Mouse (Mus musculus): ENCODE measurements at regions not wholly inside any gene's neighbourhood (a gene's known extent, or its start where the extent isn't known, plus 50 kb on each side); places are given as distances from the start of the nearest gene placed in this dataset.

GRCm38 (mm10) chr2:79548039-79548600 is 87.0 kb upstream of the Itprid2 start:
- Histone ChIP-seq H3K36me3 (ENCODE audit: control insufficient read depth, insufficient read depth) (no peaks in the 10 kb centered on the region), H3K27me3 (ENCODE audit: control insufficient read depth, insufficient read depth, insufficient read length) (no peaks in the 10 kb centered on the region), H3K79me2 (ENCODE audit: control insufficient read depth, insufficient read depth) (no peaks in the 10 kb centered on the region), H3K79me3 (ENCODE audit: low read depth) (no peaks in the 10 kb centered on the region), H3K4me3 (ENCODE audit: insufficient read depth, poor library complexity, severe bottlenecking) (no peak overlapping the region), H3ac (ENCODE audit: control insufficient read depth, insufficient read length, low read depth) (no peak overlapping the region)
- TF ChIP-seq MYOG (IDR thresholded peaks at IDR 0.05; ENCODE audit: control insufficient read depth, extremely low read depth, insufficient read length): no peak
- no peak for TF ChIP-seq CEBPB (IDR thresholded peaks at IDR 0.05; ENCODE audit: low read depth)
- TF ChIP-seq USF1 (IDR thresholded peaks at IDR 0.05; ENCODE audit: low read depth): no peak
- TF ChIP-seq CTCF (IDR thresholded peaks at IDR 0.05; ENCODE audit: control insufficient read depth, insufficient read depth, insufficient read length): no peak
- TF ChIP-seq FOSL1 (IDR thresholded peaks at IDR 0.05; ENCODE audit: insufficient read depth, low read length, poor library complexity, severe bottlenecking): no peak
- peak; percentile 91 for TF ChIP-seq MYOD1 (IDR thresholded peaks at IDR 0.05; ENCODE audit: control insufficient read depth, insufficient read length, low read depth)
- peak; percentile 51 for TF ChIP-seq MAX (IDR thresholded peaks at IDR 0.05)

GRCm38 (mm10) chr2:79549781-79550180 is 85.4 kb upstream of the Itprid2 start:
- no peaks in the 10 kb centered on the region for H3K36me3 ChIP-seq (ENCODE audit: control insufficient read depth, insufficient read depth)
- TF ChIP-seq CTCF (IDR thresholded peaks at IDR 0.05; ENCODE audit: control insufficient read depth, insufficient read depth, insufficient read length) (no peak), USF1 (IDR thresholded peaks at IDR 0.05; ENCODE audit: low read depth) (no peak), MYOD1 (IDR thresholded peaks at IDR 0.05; ENCODE audit: control insufficient read depth, insufficient read length, low read depth) (no peak), MAX (IDR thresholded peaks at IDR 0.05) (no peak), FOSL1 (IDR thresholded peaks at IDR 0.05; ENCODE audit: insufficient read depth, low read length, poor library complexity, severe bottlenecking) (no peak), CEBPB (IDR thresholded peaks at IDR 0.05; ENCODE audit: low read depth) (no peak), MYOG (IDR thresholded peaks at IDR 0.05; ENCODE audit: control insufficient read depth, extremely low read depth, insufficient read length) (no peak)

GRCm38 (mm10) chr2:79550432-79550831 is 84.7 kb upstream of the Itprid2 start:
- Histone ChIP-seq H3ac (ENCODE audit: control insufficient read depth, insufficient read length, low read depth) (no peak overlapping the region), H3K79me3 (ENCODE audit: low read depth) (no peaks in the 10 kb centered on the region), H3K4me3 (ENCODE audit: insufficient read depth, poor library complexity, severe bottlenecking) (no peak overlapping the region), H3K36me3 (ENCODE audit: control insufficient read depth, insufficient read depth) (no peaks in the 10 kb centered on the region), H3K79me2 (ENCODE audit: control insufficient read depth, insufficient read depth) (no peaks in the 10 kb centered on the region), H3K27me3 (ENCODE audit: control insufficient read depth, insufficient read depth, insufficient read length) (no peaks in the 10 kb centered on the region)
- TF ChIP-seq USF1 (IDR thresholded peaks at IDR 0.05; ENCODE audit: low read depth) (no peak), FOSL1 (IDR thresholded peaks at IDR 0.05; ENCODE audit: insufficient read depth, low read length, poor library complexity, severe bottlenecking) (no peak), MYOD1 (IDR thresholded peaks at IDR 0.05; ENCODE audit: control insufficient read depth, insufficient read length, low read depth) (no peak), MAX (IDR thresholded peaks at IDR 0.05) (no peak), CEBPB (IDR thresholded peaks at IDR 0.05; ENCODE audit: low read depth) (no peak), CTCF (IDR thresholded peaks at IDR 0.05; ENCODE audit: control insufficient read depth, insufficient read depth, insufficient read length) (no peak), MYOG (IDR thresholded peaks at IDR 0.05; ENCODE audit: control insufficient read depth, extremely low read depth, insufficient read length) (no peak)

More at GRCm38 (mm10) chr2:79549781-79550180, 85.4 kb upstream of the Itprid2 start:
- no peak overlapping the region for H3ac ChIP-seq (ENCODE audit: control insufficient read depth, insufficient read length, low read depth)
- no peaks in the 10 kb centered on the region for H3K79me2 ChIP-seq (ENCODE audit: control insufficient read depth, insufficient read depth)
- no peak overlapping the region for H3K4me3 ChIP-seq (ENCODE audit: insufficient read depth, poor library complexity, severe bottlenecking)
- no peaks in the 10 kb centered on the region for H3K27me3 ChIP-seq (ENCODE audit: control insufficient read depth, insufficient read depth, insufficient read length)
- no peaks in the 10 kb centered on the region for H3K79me3 ChIP-seq (ENCODE audit: low read depth)

GRCm38 (mm10) chr2:79552481-79552880 is 82.7 kb upstream of the Itprid2 start:
- Histone ChIP-seq H3K79me3 (ENCODE audit: low read depth) (no peaks in the 10 kb centered on the region), H3ac (ENCODE audit: control insufficient read depth, insufficient read length, low read depth) (no peak overlapping the region), H3K79me2 (ENCODE audit: control insufficient read depth, insufficient read depth) (no peaks in the 10 kb centered on the region), H3K4me3 (ENCODE audit: insufficient read depth, poor library complexity, severe bottlenecking) (no peak overlapping the region), H3K36me3 (ENCODE audit: control insufficient read depth, insufficient read depth) (no peaks in the 10 kb centered on the region), H3K27me3 (ENCODE audit: control insufficient read depth, insufficient read depth, insufficient read length) (no peaks in the 10 kb centered on the region)
- no peak for TF ChIP-seq MYOG (IDR thresholded peaks at IDR 0.05; ENCODE audit: control insufficient read depth, extremely low read depth, insufficient read length)

GRCm38 (mm10) chr2:79555395-79555794 is 79.8 kb upstream of the Itprid2 start:
- Histone ChIP-seq H3K79me3 (ENCODE audit: low read depth) (no peaks in the 10 kb centered on the region), H3K79me2 (ENCODE audit: control insufficient read depth, insufficient read depth) (no peaks in the 10 kb centered on the region), H3ac (ENCODE audit: control insufficient read depth, insufficient read length, low read depth) (no peak overlapping the region), H3K4me3 (ENCODE audit: insufficient read depth, poor library complexity, severe bottlenecking) (no peak overlapping the region), H3K36me3 (ENCODE audit: control insufficient read depth, insufficient read depth) (no peaks in the 10 kb centered on the region), H3K27me3 (ENCODE audit: control insufficient read depth, insufficient read depth, insufficient read length) (no peaks in the 10 kb centered on the region)
- TF ChIP-seq USF1 (IDR thresholded peaks at IDR 0.05; ENCODE audit: low read depth): no peak

- TF ChIP-seq MAX (IDR thresholded peaks at IDR 0.05) (no peak), MYOG (IDR thresholded peaks at IDR 0.05; ENCODE audit: control insufficient read depth, extremely low read depth, insufficient read length) (no peak), FOSL1 (IDR thresholded peaks at IDR 0.05; ENCODE audit: insufficient read depth, low read length, poor library complexity, severe bottlenecking) (no peak), MYOD1 (IDR thresholded peaks at IDR 0.05; ENCODE audit: control insufficient read depth, insufficient read length, low read depth) (no peak), CTCF (IDR thresholded peaks at IDR 0.05; ENCODE audit: control insufficient read depth, insufficient read depth, insufficient read length) (no peak), USF1 (IDR thresholded peaks at IDR 0.05; ENCODE audit: low read depth) (no peak), CEBPB (IDR thresholded peaks at IDR 0.05; ENCODE audit: low read depth) (no peak)
- no peaks in the 10 kb centered on the region for H3K36me3 ChIP-seq (ENCODE audit: control insufficient read depth, insufficient read depth)
- H3K79me2 ChIP-seq (ENCODE audit: control insufficient read depth, insufficient read depth): no peaks in the 10 kb centered on the region
- H3ac ChIP-seq (ENCODE audit: control insufficient read depth, insufficient read length, low read depth): no peak overlapping the region
- no peak overlapping the region for H3K4me3 ChIP-seq (ENCODE audit: insufficient read depth, poor library complexity, severe bottlenecking)
- H3K79me3 ChIP-seq (ENCODE audit: low read depth): no peaks in the 10 kb centered on the region
- H3K27me3 ChIP-seq (ENCODE audit: control insufficient read depth, insufficient read depth, insufficient read length): no peaks in the 10 kb centered on the region
These were observed 77.8 kb upstream of the Itprid2 start for GRCm38 (mm10) chr2:79557361-79557760.
